Mouse (Mus musculus): ENCODE results near the gene Spg21.

Spg21 gene

GRCm38 (mm10) chr9:65460732-65461442 is at the start of gene Spg21:
Gene Spg21 (plus strand): TSS chr9:65460947.
- DNase-seq (ENCODE audit: inconsistent ontology term): peak; percentile 98

GRCm38 (mm10) chr9:65411326-65411725 is 49.4 kb upstream of the Spg21 start:
- no peak for DNase-seq (ENCODE audit: inconsistent ontology term)

- no peak for DNase-seq (ENCODE audit: inconsistent ontology term)
Observed at GRCm38 (mm10) chr9:65417738-65418137, 43.0 kb upstream of the Spg21 start.

GRCm38 (mm10) chr9:65419633-65420032 is 41.1 kb upstream of the Spg21 start:
- DNase-seq (ENCODE audit: inconsistent ontology term): no peak

- DNase-seq (ENCODE audit: inconsistent ontology term): no peak
Observed at GRCm38 (mm10) chr9:65422760-65423501, 37.8 kb upstream of the Spg21 start, which contains the start of gene Slc51b. Gene Slc51b (minus strand): TSS chr9:65422955.

GRCm38 (mm10) chr9:65424393-65424792 is 36.4 kb upstream of the Spg21 start:
- DNase-seq (ENCODE audit: inconsistent ontology term): no peak

- DNase-seq (ENCODE audit: inconsistent ontology term): no peak
Observed at GRCm38 (mm10) chr9:65427511-65427910, 33.2 kb upstream of the Spg21 start.

- no peak for DNase-seq (ENCODE audit: inconsistent ontology term)
Observed at GRCm38 (mm10) chr9:65428003-65428402, 32.7 kb upstream of the Spg21 start.

- DNase-seq (ENCODE audit: inconsistent ontology term): no peak
Observed at GRCm38 (mm10) chr9:65430401-65430800, 30.3 kb upstream of the Spg21 start.

- no peak for DNase-seq (ENCODE audit: inconsistent ontology term)
Observed at GRCm38 (mm10) chr9:65430921-65431320, 29.8 kb upstream of the Spg21 start.

- DNase-seq (ENCODE audit: inconsistent ontology term): peak; percentile 57
Observed at GRCm38 (mm10) chr9:65432236-65432635, 28.5 kb upstream of the Spg21 start.

- peak; percentile 20 for DNase-seq (ENCODE audit: inconsistent ontology term)
Observed at GRCm38 (mm10) chr9:65434140-65434539, 26.6 kb upstream of the Spg21 start.

GRCm38 (mm10) chr9:65435211-65435610 is 25.5 kb upstream of the Spg21 start:
- no peak for DNase-seq (ENCODE audit: inconsistent ontology term)

GRCm38 (mm10) chr9:65435671-65436301 is 25.0 kb upstream of the Spg21 start, which contains the start of gene Mtfmt:
Gene Mtfmt (plus strand): TSS chr9:65435782.
- DNase-seq (ENCODE audit: inconsistent ontology term): peak; percentile 94

- DNase-seq (ENCODE audit: inconsistent ontology term): no peak
Observed at GRCm38 (mm10) chr9:65444692-65445091, 16.1 kb upstream of the Spg21 start.

GRCm38 (mm10) chr9:65447951-65448350 is 12.8 kb upstream of the Spg21 start:
- DNase-seq (ENCODE audit: inconsistent ontology term): no peak

GRCm38 (mm10) chr9:65458975-65459374 is 1.8 kb upstream of the Spg21 start:
- DNase-seq (ENCODE audit: inconsistent ontology term): no peak

- no peak for DNase-seq (ENCODE audit: inconsistent ontology term)
Observed at GRCm38 (mm10) chr9:65460198-65460597, 549 bp upstream of the Spg21 start.

- DNase-seq (ENCODE audit: inconsistent ontology term): no peak
Observed at GRCm38 (mm10) chr9:65462544-65462943, 1.8 kb downstream of the Spg21 start.

- DNase-seq (ENCODE audit: inconsistent ontology term): peak; percentile 46
Observed at GRCm38 (mm10) chr9:65464161-65464560, 3.4 kb downstream of the Spg21 start.

- DNase-seq (ENCODE audit: inconsistent ontology term): no peak
Observed at GRCm38 (mm10) chr9:65465241-65465640, 4.5 kb downstream of the Spg21 start.

GRCm38 (mm10) chr9:65467686-65468085 is 6.9 kb downstream of the Spg21 start:
- DNase-seq (ENCODE audit: inconsistent ontology term): no peak

- DNase-seq (ENCODE audit: inconsistent ontology term): no peak
Observed at GRCm38 (mm10) chr9:65472769-65473168, 12.0 kb downstream of the Spg21 start.
